In genomic region chr16:42782091-42782679, GRCm38 (mm10) we compare ENCODE assay signal across 8 mouse cellular contexts.
DNase-seq lines count a peak whose midpoint lies in the region; TF ChIP-seq lines count a peak whose summit lies in the region.

No protein-coding gene starts in this region.

- H3K27ac ChIP-seq in embryonic fibroblast, embryonic 13.5 days (ENCODE audit: insufficient read depth, low read length), result peak overlapping the region; percentile 56
- H3K27ac ChIP-seq in layer of hippocampus, adult 2 months, result no peak overlapping the region

- peak overlapping the region; percentile 30 for H3ac ChIP-seq in C2C12 (ENCODE audit: control insufficient read depth, insufficient read length, low read depth)

- no peaks in the 10 kb centered on the region for H3K36me3 ChIP-seq in C2C12 (ENCODE audit: control insufficient read depth, insufficient read depth)

- no peaks in the 10 kb centered on the region for H3K27me3 ChIP-seq in C2C12 (ENCODE audit: control insufficient read depth, insufficient read depth, insufficient read length)

- no peaks in the 10 kb centered on the region for H3K79me3 ChIP-seq in C2C12 (ENCODE audit: low read depth)

- H3K4me1 ChIP-seq in embryonic fibroblast, embryonic 13.5 days (ENCODE audit: control insufficient read depth, insufficient read depth, low read length), result peaks cover 6% of the 10 kb centered on the region; the same call in 1 of the 2 replicates

- no peak overlapping the region for H3K4me3 ChIP-seq in C2C12 (ENCODE audit: insufficient read depth, poor library complexity, severe bottlenecking)
- H3K4me3 ChIP-seq in embryonic fibroblast, embryonic 13.5 days (ENCODE audit: insufficient read depth, low read length), result no peak overlapping the region
- H3K4me3 ChIP-seq in layer of hippocampus, adult 2 months, result no peak overlapping the region

- no peaks in the 10 kb centered on the region for H3K79me2 ChIP-seq in C2C12 (ENCODE audit: control insufficient read depth, insufficient read depth)

- intact Hi-C loops in heart, postnatal 36 days (cut with DNase I), result loop anchor here (2.0 to 5.0 kb wide), 3 partner anchors 105 to 610 kb away; no protein-coding TSS in a partner anchor

- TF ChIP-seq POLR2A in embryonic fibroblast, embryonic 13.5 days (IDR thresholded peaks at IDR 0.05; ENCODE audit: low read depth, low read length), result no peak

- TF ChIP-seq CTCF in C2C12 (IDR thresholded peaks at IDR 0.05; ENCODE audit: control insufficient read depth, insufficient read depth, insufficient read length), result no peak
- TF ChIP-seq CTCF in embryonic fibroblast, embryonic 13.5 days (IDR thresholded peaks at IDR 0.05; ENCODE audit: borderline replicate concordance, insufficient read depth, low read length), result no peak
- TF ChIP-seq CTCF in layer of hippocampus, adult 2 months (conservative IDR thresholded peaks at IDR 0.05), result peak; percentile 93

- DNase-seq in adrenal gland, postnatal 36 days, result peak; percentile 21 to 42
- peak; percentile 6 to 18 for DNase-seq in heart, postnatal 36 days
- DNase-seq in layer of hippocampus, adult 2 months (ENCODE audit: low spot score in 2 of 2), result peak; percentile 71 to 72
- DNase-seq in lung, postnatal 4 days, result peak; percentile 52 to 69
- DNase-seq in skeletal muscle tissue, adult 2 months (ENCODE audit: low read depth, low spot score), result peak; percentile 3
- DNase-seq in thymus, postnatal 25 days, result no peak

TF ChIP-seq in C2C12, 6 proteins besides CTCF, POLR2A, EP300 and RAD21:
- TF ChIP-seq USF1 (IDR thresholded peaks at IDR 0.05; ENCODE audit: low read depth) (no peak), CEBPB (IDR thresholded peaks at IDR 0.05; ENCODE audit: low read depth) (no peak), FOSL1 (IDR thresholded peaks at IDR 0.05; ENCODE audit: insufficient read depth, low read length, poor library complexity, severe bottlenecking) (no peak), MAX (IDR thresholded peaks at IDR 0.05) (no peak), MYOG (IDR thresholded peaks at IDR 0.05; ENCODE audit: control insufficient read depth, extremely low read depth, insufficient read length) (no peak), MYOD1 (IDR thresholded peaks at IDR 0.05; ENCODE audit: control insufficient read depth, insufficient read length, low read depth) (no peak)
